Mouse (Mus musculus) intestine, postnatal 0 days (tissue): Measurements from ENCODE around the gene Magel2. TPM values are rescaled to one million over a fixed set of nuclear protein-coding genes. Genes with fewer than 3 reads are reported as not detected.

Experiments
- ATAC-seq: fragments of 200-750 bp; cut with Nextera tagmentation; 2 replicates; pipeline ENCODE4 v1.8.0; 2017; ENCODE audit warnings: mild to moderate bottlenecking, moderate TSS enrichment, moderate library complexity
- H3K27ac ChIP-seq: fragments of 300-500 bp; sonication (generic); 2 replicates; pipeline ENCODE4 v1.5.1; 2014; ENCODE audit warnings: mild to moderate bottlenecking, low read depth, low read length, moderate library complexity
- H3K27me3 ChIP-seq: fragments of 300-500 bp; sonication (generic); replicated peaks from 2 replicates; pipeline ENCODE4 v1.6.1; 2014; ENCODE audit warnings: low read length, mixed read lengths; ENCODE audit not compliant: control insufficient read depth, insufficient read depth
- H3K36me3 ChIP-seq: fragments of 300-500 bp; sonication (generic); 2 replicates; pipeline ENCODE4 v1.6.1; 2014; ENCODE audit warnings: mild to moderate bottlenecking, moderate library complexity; ENCODE audit not compliant: control insufficient read depth, insufficient read depth
- H3K4me1 ChIP-seq: fragments of 300-500 bp; sonication (generic); replicated peaks from 2 replicates; pipeline ENCODE4 v1.6.1; 2014; ENCODE audit warnings: antibody characterized with exemption, low read length, mixed read lengths; ENCODE audit not compliant: control insufficient read depth, insufficient read depth
- H3K4me2 ChIP-seq: fragments of 300-500 bp; sonication (generic); replicated peaks from 2 replicates; pipeline ENCODE4 v1.6.1; 2014; ENCODE audit warnings: low read depth, mild to moderate bottlenecking, moderate library complexity
- H3K4me3 ChIP-seq: fragments of 300-500 bp; sonication (generic); 2 replicates; pipeline ENCODE4 v1.5.1; 2014; ENCODE audit warnings: low read depth, low read length
- H3K9ac ChIP-seq: fragments of 300-500 bp; sonication (generic); 2 replicates; pipeline ENCODE4 v1.6.1; 2014; ENCODE audit warnings: mild to moderate bottlenecking, low read depth, low read length
- H3K9me3 ChIP-seq: fragments of 300-500 bp; sonication (generic); 2 replicates; pipeline ENCODE4 v1.6.1; 2016; ENCODE audit warnings: mixed run types; ENCODE audit not compliant: control insufficient read depth
- CTCF ChIP-seq: sonication (generic); IDR thresholded peaks from 2 replicates; pipeline ENCODE4 v1.5.1; 2016; ENCODE audit warnings: low read depth, mild to moderate bottlenecking, control low read depth, antibody characterized with exemption, moderate library complexity
- WGBS: fragments of 180-500 bp; shearing (Covaris S2); extraction: QIAGEN DNeasy Blood & Tissue Kit; methylation state at CpG from one replicate; pipeline ENCODE4 v1.1.7; 2014; 5-methylcytosine and 5-hydroxymethylcytosine counted together
- polyA plus RNA-seq: library from polyadenylated mRNA; unstranded; fragments of >200 nt; fragmentation: Nextera tagmentation; extraction: Ambion mirVana; gene quantifications from 2 replicates; pipeline ENCODE4 v1.2.1, GENCODE M21; 2015

Gene Magel2
- polyA plus RNA-seq, 1 experiment from 2014 or later = 0.08 TPM

GRCm38 (mm10) chr7:62392202-62392601 lies 15.4 kb downstream of the Magel2 start:
- H3K4me2 ChIP-seq = no peak overlapping the region
- no peaks in the 10 kb centered on the region for H3K27me3 ChIP-seq
- no peaks in the 10 kb centered on the region for H3K36me3 ChIP-seq
- no peak for TF ChIP-seq CTCF
- no peak overlapping the region for H3K4me3 ChIP-seq
- H3K27ac ChIP-seq = no peak overlapping the region
- H3K9ac ChIP-seq = no peak overlapping the region
- no peaks in the 10 kb centered on the region for H3K4me1 ChIP-seq
- 43% methylated on average over 1 of the region's 1 CpGs for WGBS
- H3K9me3 ChIP-seq = no peaks in the 10 kb centered on the region
- ATAC-seq = no peak

- Histone ChIP-seq H3K4me3 (no peak overlapping the region), H3K27ac (no peak overlapping the region), H3K36me3 (no peaks in the 10 kb centered on the region), H3K4me2 (no peak overlapping the region), H3K4me1 (no peaks in the 10 kb centered on the region), H3K27me3 (no peaks in the 10 kb centered on the region), H3K9me3 (no peaks in the 10 kb centered on the region), H3K9ac (no peak overlapping the region)
- WGBS = 51% methylated on average over 19 of the region's 19 CpGs
- no peak for TF ChIP-seq CTCF
- ATAC-seq = no peak
Observed at GRCm38 (mm10) chr7:62406573-62407050, 29.8 kb downstream of the Magel2 start.

GRCm38 (mm10) chr7:62407803-62408202 lies 31.0 kb downstream of the Magel2 start:
- no peak for ATAC-seq
- no peak overlapping the region for H3K27ac ChIP-seq
- no peaks in the 10 kb centered on the region for H3K27me3 ChIP-seq
- no peaks in the 10 kb centered on the region for H3K9me3 ChIP-seq
- no peaks in the 10 kb centered on the region for H3K4me1 ChIP-seq
- H3K4me3 ChIP-seq = no peak overlapping the region
- no peak overlapping the region for H3K4me2 ChIP-seq
- H3K36me3 ChIP-seq = no peaks in the 10 kb centered on the region
- WGBS = 59% methylated on average over 3 of the region's 3 CpGs
- no peak for TF ChIP-seq CTCF
- no peak overlapping the region for H3K9ac ChIP-seq

- Histone ChIP-seq H3K9me3 (no peaks in the 10 kb centered on the region), H3K4me1 (no peaks in the 10 kb centered on the region), H3K4me3 (no peak overlapping the region), H3K9ac (no peak overlapping the region), H3K4me2 (no peak overlapping the region), H3K27me3 (no peaks in the 10 kb centered on the region), H3K27ac (no peak overlapping the region), H3K36me3 (no peaks in the 10 kb centered on the region)
- 78% methylated on average over 1 of the region's 1 CpGs for WGBS
- no peak for TF ChIP-seq CTCF
- ATAC-seq = no peak
Observed at GRCm38 (mm10) chr7:62415222-62415621, 38.4 kb downstream of the Magel2 start.

GRCm38 (mm10) chr7:62416173-62416572 lies 39.4 kb downstream of the Magel2 start:
- Histone ChIP-seq H3K36me3 (no peaks in the 10 kb centered on the region), H3K27ac (no peak overlapping the region), H3K4me2 (no peak overlapping the region), H3K9me3 (no peaks in the 10 kb centered on the region), H3K4me1 (no peaks in the 10 kb centered on the region), H3K9ac (no peak overlapping the region), H3K27me3 (no peaks in the 10 kb centered on the region), H3K4me3 (no peak overlapping the region)
- no peak for ATAC-seq
- TF ChIP-seq CTCF = no peak

GRCm38 (mm10) chr7:62418346-62418745 lies 41.5 kb downstream of the Magel2 start:
- H3K4me2 ChIP-seq = no peak overlapping the region
- H3K36me3 ChIP-seq = no peaks in the 10 kb centered on the region
- no peaks in the 10 kb centered on the region for H3K9me3 ChIP-seq
- H3K9ac ChIP-seq = no peak overlapping the region
- no peaks in the 10 kb centered on the region for H3K27me3 ChIP-seq
- TF ChIP-seq CTCF = no peak
- 84% methylated on average over 9 of the region's 9 CpGs for WGBS
- no peaks in the 10 kb centered on the region for H3K4me1 ChIP-seq
- H3K4me3 ChIP-seq = no peak overlapping the region
- no peak overlapping the region for H3K27ac ChIP-seq
- no peak for ATAC-seq

- ATAC-seq = no peak
- Histone ChIP-seq H3K36me3 (no peaks in the 10 kb centered on the region), H3K9me3 (no peaks in the 10 kb centered on the region), H3K9ac (peak overlapping the region; percentile 67; the same call in 1 of the 2 replicates), H3K4me2 (peak overlapping the region; percentile 80), H3K27ac (no peak overlapping the region), H3K4me3 (peak overlapping the region; percentile 70), H3K27me3 (no peaks in the 10 kb centered on the region), H3K4me1 (no peaks in the 10 kb centered on the region)
- no peak for TF ChIP-seq CTCF
- 62% methylated on average over 17 of the region's 17 CpGs for WGBS
Observed at GRCm38 (mm10) chr7:62419105-62419492, 42.3 kb downstream of the Magel2 start.
